Mouse (Mus musculus): Measurements from ENCODE around the gene Gm45234. TPM values are rescaled to one million over a fixed set of nuclear protein-coding genes. Genes with fewer than 3 reads are reported as not detected.

The Gm45234 gene
- polyA plus RNA-seq, 1 experiment from 2014 or later = not detected

- WGBS = 50% methylated on average over 4 of the region's 4 CpGs
- Histone ChIP-seq H3K9me3 (replicated peaks) (no peaks in the 10 kb centered on the region), H3K4me3 (replicated peaks) (0 out of 2 replicates have a peak overlapping the region, but pooled peaks have one; percentile 54), H3K27ac (replicated peaks) (0 out of 2 replicates have a peak overlapping the region, but pooled peaks have one; percentile 7), H3K4me1 (peaks cover 26% of the 10 kb centered on the region), H3K4me2 (replicated peaks) (peak overlapping the region; percentile 86; the same call in 1 of the 2 replicates), H3K9ac (no peak overlapping the region), H3K27me3 (no peaks in the 10 kb centered on the region), H3K36me3 (peaks cover 4% of the 10 kb centered on the region; the same call in 1 of the 2 replicates)
- ATAC-seq (ENCODE audit: insufficient number of reproducible peaks, low FRiP score, low TSS enrichment, low read depth) = no peak
These were observed 11.7 kb upstream of the Gm45234 start for GRCm38 (mm10) chr6:124767536-124767919.

DNA sequence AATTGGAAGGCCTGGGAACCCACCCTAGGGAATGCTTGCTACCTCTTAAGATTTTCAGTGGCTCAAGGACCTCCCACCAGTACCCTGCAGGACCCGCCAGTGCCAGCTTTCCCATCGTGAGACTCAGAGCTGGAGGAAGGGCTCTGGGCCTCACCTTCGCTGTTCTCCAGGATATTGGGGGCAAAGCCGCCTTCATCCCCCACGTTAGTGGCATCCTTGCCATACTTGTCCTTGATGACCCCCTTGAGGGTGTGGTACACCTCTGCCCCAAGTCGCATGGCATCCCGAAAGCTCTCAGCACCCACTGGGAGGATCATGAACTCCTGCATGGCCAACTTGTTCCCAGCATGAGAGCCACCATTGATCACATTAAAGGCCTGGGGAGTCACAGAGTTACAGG is 10.1 kb upstream of the Gm45234 start:
- no peak overlapping the region for H3K27ac ChIP-seq (replicated peaks)
- H3K4me1 ChIP-seq = peaks cover 26% of the 10 kb centered on the region
- H3K4me2 ChIP-seq (replicated peaks) = no peak overlapping the region
- H3K27me3 ChIP-seq = no peaks in the 10 kb centered on the region
- no peak for ATAC-seq (ENCODE audit: insufficient number of reproducible peaks, low FRiP score, low TSS enrichment, low read depth)
- no peaks in the 10 kb centered on the region for H3K9me3 ChIP-seq (replicated peaks)
- H3K4me3 ChIP-seq (replicated peaks) = no peak overlapping the region
- peaks cover 4% of the 10 kb centered on the region; the same call in 1 of the 2 replicates for H3K36me3 ChIP-seq
- WGBS = 75% methylated on average over 7 of the region's 7 CpGs
- H3K9ac ChIP-seq = no peak overlapping the region

DNA sequence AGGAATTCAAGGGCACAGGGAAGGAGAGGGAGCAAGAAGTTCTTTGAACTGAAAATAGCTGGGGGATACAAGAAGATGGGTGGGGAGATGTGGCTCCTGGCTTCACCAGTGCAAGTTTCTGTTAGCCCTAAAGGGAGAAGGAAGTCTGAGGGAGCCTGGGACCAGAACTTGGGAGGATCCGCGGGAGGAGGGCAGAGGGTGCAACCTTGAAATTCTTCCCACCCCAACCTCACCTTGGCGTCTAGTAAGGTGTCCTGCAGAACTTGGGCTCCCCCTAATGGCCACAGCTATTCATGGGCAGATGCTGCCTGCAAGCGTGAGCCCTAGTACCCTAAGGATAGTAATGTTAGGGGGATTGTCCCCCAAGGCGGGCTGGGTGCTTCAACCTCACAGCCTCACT is 3.4 kb upstream of the Gm45234 start:
- Histone ChIP-seq H3K27ac (replicated peaks) (peak overlapping the region; percentile 98), H3K27me3 (no peaks in the 10 kb centered on the region), H3K9ac (no peak overlapping the region), H3K4me1 (peaks cover 39% of the 10 kb centered on the region), H3K4me3 (replicated peaks) (0 out of 2 replicates have a peak overlapping the region, but pooled peaks have one; percentile 78), H3K9me3 (replicated peaks) (no peaks in the 10 kb centered on the region), H3K4me2 (replicated peaks) (peak overlapping the region; percentile 70), H3K36me3 (no peaks in the 10 kb centered on the region; the same call in 1 of the 2 replicates)
- WGBS = 3% methylated on average over 5 of the region's 5 CpGs
- ATAC-seq (ENCODE audit: insufficient number of reproducible peaks, low FRiP score, low TSS enrichment, low read depth) = 0 out of 2 replicates have a peak, but pooled peaks have one; percentile 22

DNA sequence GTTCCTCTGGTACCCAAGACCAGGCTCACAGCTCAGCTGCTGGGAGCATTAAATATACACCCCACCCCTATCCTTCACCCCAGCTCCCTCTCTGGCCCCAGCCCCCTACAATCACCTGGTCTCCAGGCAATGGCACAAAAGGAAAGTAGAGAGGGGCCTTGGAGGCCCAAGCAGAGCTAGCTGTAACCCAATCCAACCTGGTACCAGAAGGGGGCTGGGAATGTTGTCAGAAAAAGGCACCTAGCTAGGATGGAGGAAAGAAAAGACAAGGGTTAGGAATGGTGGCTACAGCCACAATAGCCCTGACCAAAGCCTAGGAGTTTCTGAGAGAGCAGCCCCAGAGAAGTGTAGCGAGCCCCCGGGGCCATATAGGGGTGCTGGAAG is 3.0 kb upstream of the Gm45234 start:
- ATAC-seq (ENCODE audit: insufficient number of reproducible peaks, low FRiP score, low TSS enrichment, low read depth) = no peak
- Histone ChIP-seq H3K27me3 (no peaks in the 10 kb centered on the region), H3K36me3 (no peaks in the 10 kb centered on the region; the same call in 1 of the 2 replicates), H3K9me3 (replicated peaks) (no peaks in the 10 kb centered on the region), H3K9ac (no peak overlapping the region), H3K4me3 (replicated peaks) (peak overlapping the region; percentile 78; the same call in 1 of the 2 replicates), H3K4me2 (replicated peaks) (peak overlapping the region; percentile 70), H3K4me1 (peaks cover 42% of the 10 kb centered on the region), H3K27ac (replicated peaks) (peak overlapping the region; percentile 98)
- 46% methylated on average over 2 of the region's 2 CpGs for WGBS

GRCm38 (mm10) chr6:124757909-124758848 is 2.4 kb upstream of the Gm45234 start:
- 26% methylated on average over 5 of the region's 5 CpGs for WGBS
- Histone ChIP-seq H3K4me2 (replicated peaks) (peak overlapping the region; percentile 70), H3K27me3 (no peaks in the 10 kb centered on the region), H3K27ac (replicated peaks) (peak overlapping the region; percentile 98), H3K9ac (peak overlapping the region; percentile 83), H3K9me3 (replicated peaks) (no peaks in the 10 kb centered on the region), H3K4me1 (peaks cover 45% of the 10 kb centered on the region), H3K4me3 (replicated peaks) (peak overlapping the region; percentile 78), H3K36me3 (no peaks in the 10 kb centered on the region; the same call in 1 of the 2 replicates)
- ATAC-seq (ENCODE audit: insufficient number of reproducible peaks, low FRiP score, low TSS enrichment, low read depth) = no peak

DNA sequence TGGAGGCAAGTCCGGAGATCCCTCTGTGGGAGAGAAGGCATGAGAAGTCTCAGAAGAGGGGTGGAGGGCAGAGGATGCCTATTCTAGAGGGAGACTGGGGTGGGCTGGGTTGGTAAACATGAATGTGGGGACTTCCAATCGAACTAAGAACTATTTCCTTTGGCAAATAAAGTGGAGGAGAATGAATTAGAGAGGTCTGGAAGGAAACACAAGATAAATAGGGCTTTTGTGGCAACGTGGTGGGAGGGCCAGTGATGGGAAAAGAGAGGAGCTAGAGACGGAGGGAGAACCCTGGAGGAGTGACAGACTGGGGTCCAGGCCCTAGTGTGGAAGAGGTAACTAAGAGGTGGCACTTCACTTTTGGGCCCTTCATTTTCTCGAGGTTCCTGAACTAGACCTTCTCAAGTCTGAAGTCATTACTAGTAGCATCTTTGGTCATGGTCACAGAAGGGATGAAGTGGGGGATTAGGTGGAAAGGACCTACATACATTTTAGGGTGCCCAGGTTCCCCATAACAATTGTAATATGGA is 1.6 kb upstream of the Gm45234 start:
- WGBS = 5% methylated on average over 5 of the region's 5 CpGs
- H3K4me1 ChIP-seq = peaks cover 45% of the 10 kb centered on the region
- peak overlapping the region; percentile 70 for H3K4me2 ChIP-seq (replicated peaks)
- H3K27ac ChIP-seq (replicated peaks) = peak overlapping the region; percentile 98
- H3K36me3 ChIP-seq = no peaks in the 10 kb centered on the region
- no peaks in the 10 kb centered on the region for H3K9me3 ChIP-seq (replicated peaks)
- H3K9ac ChIP-seq = peak overlapping the region; percentile 83
- ATAC-seq (ENCODE audit: insufficient number of reproducible peaks, low FRiP score, low TSS enrichment, low read depth) = no peak
- no peaks in the 10 kb centered on the region for H3K27me3 ChIP-seq
- H3K4me3 ChIP-seq (replicated peaks) = peak overlapping the region; percentile 78

GRCm38 (mm10) chr6:124756652-124757350 is 980 bp upstream of the Gm45234 start:
- Histone ChIP-seq H3K27me3 (no peaks in the 10 kb centered on the region), H3K9me3 (replicated peaks) (no peaks in the 10 kb centered on the region), H3K4me1 (peaks cover 45% of the 10 kb centered on the region), H3K4me2 (replicated peaks) (peak overlapping the region; percentile 70), H3K27ac (replicated peaks) (peak overlapping the region; percentile 98), H3K4me3 (replicated peaks) (peak overlapping the region; percentile 78), H3K36me3 (no peaks in the 10 kb centered on the region), H3K9ac (peak overlapping the region; percentile 83)
- WGBS = under 1% methylated on average over 50 of the region's 54 CpGs
- ATAC-seq (ENCODE audit: insufficient number of reproducible peaks, low FRiP score, low TSS enrichment, low read depth) = peak; percentile 88

DNA sequence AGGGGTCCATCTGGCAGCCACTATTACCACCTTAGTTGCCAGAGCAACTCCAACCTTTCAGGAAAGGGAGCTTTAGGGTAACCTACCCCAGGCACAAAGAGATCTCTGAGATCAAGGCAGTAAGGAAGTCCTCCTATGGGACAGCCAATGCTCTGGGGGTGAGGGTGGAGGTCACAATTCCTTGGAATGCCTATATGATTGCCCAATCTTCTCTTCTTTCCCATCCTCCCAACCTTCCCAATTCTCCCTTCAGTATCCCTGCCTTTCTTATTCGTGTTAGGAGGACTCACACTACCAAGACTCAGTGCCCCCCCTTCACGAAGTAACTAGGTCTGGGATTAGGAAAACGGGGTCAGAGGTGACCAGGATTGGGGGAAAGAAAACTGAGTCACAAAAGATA is 515 bp downstream of the Gm45234 start:
- Histone ChIP-seq H3K9ac (peak overlapping the region; percentile 83), H3K4me1 (peaks cover 45% of the 10 kb centered on the region), H3K27me3 (no peaks in the 10 kb centered on the region), H3K4me3 (replicated peaks) (peak overlapping the region; percentile 78), H3K4me2 (replicated peaks) (peak overlapping the region; percentile 70), H3K36me3 (no peaks in the 10 kb centered on the region), H3K9me3 (replicated peaks) (no peaks in the 10 kb centered on the region), H3K27ac (replicated peaks) (peak overlapping the region; percentile 98)
- no peak for ATAC-seq (ENCODE audit: insufficient number of reproducible peaks, low FRiP score, low TSS enrichment, low read depth)
- WGBS = 1% methylated on average over 3 of the region's 3 CpGs

GRCm38 (mm10) chr6:124753861-124754260 is 2.0 kb downstream of the Gm45234 start:
- Histone ChIP-seq H3K36me3 (peaks cover 14% of the 10 kb centered on the region), H3K4me2 (replicated peaks) (no peak overlapping the region), H3K9me3 (replicated peaks) (no peaks in the 10 kb centered on the region), H3K27ac (replicated peaks) (no peak overlapping the region), H3K4me3 (replicated peaks) (0 out of 2 replicates have a peak overlapping the region, but pooled peaks have one; percentile 78), H3K9ac (no peak overlapping the region), H3K4me1 (peaks cover 38% of the 10 kb centered on the region), H3K27me3 (no peaks in the 10 kb centered on the region)
- WGBS = 83% methylated on average over 2 of the region's 2 CpGs
- no peak for ATAC-seq (ENCODE audit: insufficient number of reproducible peaks, low FRiP score, low TSS enrichment, low read depth)

DNA sequence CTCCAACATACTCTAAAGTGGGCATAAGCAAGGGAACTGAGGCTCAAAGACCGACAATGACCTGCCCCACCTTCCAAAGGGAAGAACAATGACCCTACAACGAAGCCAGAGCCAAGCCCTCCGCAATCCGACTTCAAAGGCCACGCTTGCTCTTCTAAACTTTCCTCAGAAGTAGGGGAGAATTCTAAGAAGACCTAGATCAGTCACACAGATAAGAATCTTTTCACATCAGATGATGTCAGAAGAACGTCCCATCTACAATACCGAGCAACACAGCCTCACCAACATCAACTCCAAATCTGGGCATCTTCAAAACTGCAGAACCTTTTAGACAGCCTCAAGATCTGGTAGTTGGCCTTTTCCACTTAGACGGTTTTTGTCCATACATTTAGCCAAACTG is 5.4 kb downstream of the Gm45234 start:
- no peaks in the 10 kb centered on the region for H3K9me3 ChIP-seq (replicated peaks)
- H3K27ac ChIP-seq (replicated peaks) = no peak overlapping the region
- H3K36me3 ChIP-seq = peaks cover 39% of the 10 kb centered on the region
- no peak for ATAC-seq (ENCODE audit: insufficient number of reproducible peaks, low FRiP score, low TSS enrichment, low read depth)
- H3K27me3 ChIP-seq = no peaks in the 10 kb centered on the region
- H3K4me1 ChIP-seq = peaks cover 34% of the 10 kb centered on the region
- no peak overlapping the region for H3K4me3 ChIP-seq (replicated peaks)
- H3K4me2 ChIP-seq (replicated peaks) = no peak overlapping the region
- no peak overlapping the region for H3K9ac ChIP-seq
- WGBS = 83% methylated on average over 8 of the region's 8 CpGs

All from embryonic facial prominence, embryonic 15.5 days (tissue).